In the genomic region with DNA sequence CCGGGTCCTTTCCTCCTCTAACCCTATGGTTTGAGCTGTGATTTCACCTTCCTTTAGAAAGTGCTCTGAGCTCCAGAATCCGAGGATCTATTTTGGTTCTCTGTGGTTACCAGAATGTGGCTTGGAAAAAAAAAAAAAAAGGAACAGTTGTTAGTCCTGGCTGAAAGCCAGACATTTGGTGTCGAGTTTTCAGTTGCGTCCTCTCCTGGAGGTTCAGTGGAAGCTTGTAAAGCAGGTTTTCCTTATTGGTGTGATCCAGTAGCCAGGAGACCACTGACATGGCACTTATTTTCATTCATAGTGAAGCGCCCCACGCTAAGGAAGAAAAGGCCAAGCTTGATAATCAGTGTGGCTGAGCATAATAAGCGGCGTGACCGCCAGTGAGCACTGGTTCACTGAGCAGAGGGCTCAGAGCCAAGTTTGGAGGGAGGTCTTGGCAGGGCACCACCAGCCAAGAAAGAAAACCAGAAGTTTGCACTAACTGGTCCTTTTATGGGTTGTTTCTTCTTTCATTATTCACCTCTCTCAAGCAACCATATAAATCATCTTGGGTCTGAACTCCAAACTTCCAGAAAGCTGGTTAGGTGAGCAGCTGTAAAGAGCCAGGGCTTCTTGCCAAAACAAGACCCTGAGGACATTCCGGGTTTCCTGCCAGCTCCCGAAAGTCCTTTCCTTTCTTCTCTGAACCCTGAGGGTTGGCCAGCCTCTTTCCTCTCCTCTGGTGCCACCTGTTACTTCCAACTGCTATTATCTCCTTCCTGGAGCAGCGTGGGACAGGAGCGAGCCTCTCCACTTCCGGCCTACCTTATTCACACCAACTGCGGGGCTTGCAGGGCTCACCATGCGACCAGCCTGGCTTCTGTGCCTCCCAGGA, we compare ENCODE assay signal across 9 mouse cellular contexts.
DNase-seq lines count a peak whose midpoint lies in the region; ATAC-seq lines count a peak whose summit lies in the region.
"Had no signal": no experiment of that assay in that cellular context is flagged by ENCODE, and none has a peak within 500 bp of the region (broad histone marks: within the 10 kb centered on the region; RNA-seq: fewer than 3 reads in every experiment).

No protein-coding gene starts in this region.

- DNase-seq in adrenal gland, postnatal 10 days = peak; percentile 67
- DNase-seq in cerebellum, postnatal 36 days = peak; percentile 58 to 64
- DNase-seq in gastrocnemius, postnatal 36 days = peak; percentile 20
- DNase-seq in left cerebral cortex, adult 11 months (ENCODE audit: low spot score) = peak; percentile 17

- 52% methylated on average over 16 of the region's 16 CpGs for WGBS in midbrain, embryonic 12.5 days
- WGBS in stomach, embryonic 16.5 days = 41% methylated on average over 16 of the region's 16 CpGs

- H3K4me1 ChIP-seq in midbrain, embryonic 12.5 days = peaks cover 11% of the 10 kb centered on the region
- H3K4me1 ChIP-seq in stomach, embryonic 16.5 days (ENCODE audit: control insufficient read depth, insufficient read depth, low read length) = no peaks in the 10 kb centered on the region

- no peak overlapping the region for H3K9ac ChIP-seq in midbrain, embryonic 12.5 days (replicated peaks)
- H3K9ac ChIP-seq in stomach, embryonic 16.5 days (ENCODE audit: low read length) = no peak overlapping the region

- peak; percentile 52 for ATAC-seq in inflammation-experienced regulatory T-cells, adult 6 months
- peak; percentile 82 for ATAC-seq in midbrain, embryonic 12.5 days (ENCODE audit: low FRiP score, low read depth)
- ATAC-seq in stomach, embryonic 16.5 days (ENCODE audit: insufficient read depth, low FRiP score) = peak; percentile 71; the same call in 1 of the 2 replicates
- no peak for ATAC-seq in erythroblast, adult 5-6 weeks (replicated peaks; ENCODE audit: low FRiP score, poor library complexity, severe bottlenecking)

- no peaks in the 10 kb centered on the region for H3K27me3 ChIP-seq in midbrain, embryonic 12.5 days
- no peaks in the 10 kb centered on the region for H3K27me3 ChIP-seq in stomach, embryonic 16.5 days (ENCODE audit: control insufficient read depth, insufficient read depth, low read length)

- peak overlapping the region; percentile 67 for H3K27ac ChIP-seq in midbrain, embryonic 12.5 days (replicated peaks)
- H3K27ac ChIP-seq in stomach, embryonic 16.5 days (ENCODE audit: low read length) = peak overlapping the region; percentile 76

- no peak overlapping the region for H3K4me2 ChIP-seq in midbrain, embryonic 12.5 days (replicated peaks)
- H3K4me2 ChIP-seq in stomach, embryonic 16.5 days (ENCODE audit: low read depth, low read length) = peak overlapping the region; percentile 40

- no peaks in the 10 kb centered on the region for H3K9me3 ChIP-seq in midbrain, embryonic 12.5 days
- H3K9me3 ChIP-seq in stomach, embryonic 16.5 days (replicated peaks; ENCODE audit: control insufficient read depth, low read length) = no peaks in the 10 kb centered on the region

- H3K4me3 ChIP-seq in midbrain, embryonic 12.5 days = no peak overlapping the region
- no peak overlapping the region for H3K4me3 ChIP-seq in stomach, embryonic 16.5 days (replicated peaks; ENCODE audit: low read length)
- H3K4me3 ChIP-seq: erythroblast, embryonic 14.5 days had no signal

- intact Hi-C loops in gastrocnemius, postnatal 36 days (cut with DNase I) = no loop called here

- H3K36me3 ChIP-seq in midbrain, embryonic 12.5 days = no peaks in the 10 kb centered on the region
- no peaks in the 10 kb centered on the region for H3K36me3 ChIP-seq in stomach, embryonic 16.5 days (ENCODE audit: control insufficient read depth, insufficient read depth, low read length)

Comparison
In these comparisons a context has a peak if more than half of its experiments do, and no peak if none do; other contexts are left out.
1. DNase-seq: peak in every context shown above with its lines; median percentile 67 in adrenal gland, postnatal 10 days; 61 in cerebellum, postnatal 36 days; 20 in gastrocnemius, postnatal 36 days; 17 in left cerebral cortex, adult 11 months.